Mouse (Mus musculus) myocyte (in vitro differentiated cells): ENCODE measurements around the gene Clic3. TPM values are rescaled to one million over a fixed set of nuclear protein-coding genes. Genes with fewer than 3 reads are reported as not detected.

Experiments
- H3K27me3 ChIP-seq: one replicate; pipeline ENCODE4 v1.6.1; 2011; ENCODE audit not compliant: control insufficient read depth, insufficient read depth, insufficient read length
- H3K36me3 ChIP-seq: one replicate; pipeline ENCODE4 v1.6.1; 2011; ENCODE audit not compliant: control insufficient read depth, insufficient read depth
- H3K4me2 ChIP-seq: one replicate; pipeline ENCODE4 v1.6.1; 2011; ENCODE audit warnings: low read depth, control low read depth
- H3K4me3 ChIP-seq: one replicate; pipeline ENCODE4 v1.5.1; 2011; ENCODE audit warnings: mild to moderate bottlenecking, control low read depth, moderate library complexity
- H3K79me2 ChIP-seq: one replicate; pipeline ENCODE4 v1.6.1; 2011; ENCODE audit not compliant: control insufficient read depth, insufficient read depth
- H3ac ChIP-seq: one replicate; pipeline ENCODE4 v1.6.1; 2011; ENCODE audit not compliant: control insufficient read depth, insufficient read length
- CEBPB ChIP-seq: IDR thresholded peaks from 2 replicates; pipeline ENCODE4 v1.6.1; 2011; ENCODE audit warnings: mild to moderate bottlenecking, moderate library complexity; ENCODE audit not compliant: poor library complexity, insufficient read depth, severe bottlenecking
- E2F4 ChIP-seq: IDR thresholded peaks from one replicate; pipeline ENCODE4 v1.6.1; 2011; ENCODE audit warnings: mild to moderate bottlenecking, control low read depth, moderate library complexity; ENCODE audit not compliant: insufficient read depth
- MAX ChIP-seq: IDR thresholded peaks from one replicate; pipeline ENCODE4 v1.6.1; 2011; ENCODE audit warnings: low read depth, mild to moderate bottlenecking, control low read depth
- MYOD1 ChIP-seq, 3 experiments: IDR thresholded peaks; one replicate each; pipeline ENCODE4 v1.6.1; 2011; ENCODE audit warnings: control low read depth in 2 of 3, low read depth in 2 of 3, mild to moderate bottlenecking in 2 of 3, moderate library complexity in 1 of 3; ENCODE audit not compliant: insufficient read length in 2 of 3, control insufficient read depth in 1 of 3
- MYOG ChIP-seq, 3 experiments: IDR thresholded peaks; one replicate each; pipeline ENCODE4 v1.6.1; 2011; ENCODE audit warnings: control low read depth in 2 of 3, low read depth in 2 of 3, mild to moderate bottlenecking in 2 of 3; ENCODE audit not compliant: insufficient read length in 2 of 3, control insufficient read depth in 1 of 3, insufficient read depth in 1 of 3
- POLR2A ChIP-seq: IDR thresholded peaks from one replicate; pipeline ENCODE4 v1.6.1; 2011; ENCODE audit warnings: low read depth, mild to moderate bottlenecking, control low read depth, moderate library complexity; ENCODE audit not compliant: insufficient read length
- POLR2AphosphoS2 ChIP-seq: IDR thresholded peaks from one replicate; pipeline ENCODE4 v1.6.1; 2011; ENCODE audit warnings: low read depth, control low read depth; ENCODE audit not compliant: insufficient read length
- REST ChIP-seq: IDR thresholded peaks from one replicate; pipeline ENCODE4 v1.6.1; 2011; ENCODE audit warnings: mild to moderate bottlenecking, control low read depth, moderate library complexity; ENCODE audit not compliant: insufficient read depth, insufficient read length
- SRF ChIP-seq: IDR thresholded peaks from one replicate; pipeline ENCODE4 v1.6.1; 2011; ENCODE audit warnings: low read depth; ENCODE audit not compliant: control insufficient read depth, insufficient read length
- TCF12 ChIP-seq: IDR thresholded peaks from one replicate; pipeline ENCODE4 v1.6.1; 2011; ENCODE audit warnings: mild to moderate bottlenecking, control low read depth; ENCODE audit not compliant: poor library complexity, insufficient read depth, severe bottlenecking
- TCF3 ChIP-seq: IDR thresholded peaks from one replicate; pipeline ENCODE4 v1.6.1; 2011; ENCODE audit warnings: low read depth, control low read depth; ENCODE audit not compliant: insufficient read length
- USF1 ChIP-seq: IDR thresholded peaks from one replicate; pipeline ENCODE4 v1.6.1; 2011; ENCODE audit warnings: low read depth, mild to moderate bottlenecking, control low read depth, moderate library complexity
- polyA plus RNA-seq: library from polyadenylated mRNA; unstranded; fragments of >200 nt; fragmentation: generic; extraction: Trizol; gene quantifications from one replicate; pipeline ENCODE4 v1.2.1, GENCODE M21; 2012; ENCODE audit warnings: missing spikeins

Clic3 gene
- polyA plus RNA-seq, 1 experiment: 13.5 TPM

DNA sequence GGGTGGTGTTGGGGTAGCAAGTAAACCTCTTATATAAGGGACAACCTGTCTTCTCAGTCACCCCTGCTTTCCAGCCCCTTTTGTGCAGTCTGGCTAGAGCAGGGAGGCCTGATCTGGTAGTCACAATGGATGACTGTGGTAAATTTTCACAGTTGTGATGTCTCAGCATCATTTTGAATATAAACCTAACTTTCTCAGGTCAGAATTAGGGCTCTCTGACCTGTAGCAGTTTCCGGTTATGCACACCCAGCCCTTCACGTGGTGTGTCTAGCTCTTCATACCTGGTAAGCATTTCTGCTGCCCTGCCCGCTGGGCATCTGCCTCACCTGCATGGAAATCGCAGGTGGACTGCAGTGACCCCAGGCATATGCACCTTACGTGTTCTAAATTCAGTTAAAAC, 29.4 kb upstream of the Clic3 start:
- TF ChIP-seq POLR2A (no peak), USF1 (no peak), SRF (no peak), TCF12 (no peak), TCF3 (no peak), E2F4 (no peak), POLR2AphosphoS2 (no peak), REST (no peak), CEBPB (no peak)
- H3K4me3 ChIP-seq: no peak overlapping the region
- H3K36me3 ChIP-seq: no peaks in the 10 kb centered on the region
- no peak overlapping the region for H3ac ChIP-seq
- H3K4me2 ChIP-seq: no peak overlapping the region
- peaks cover 15% of the 10 kb centered on the region for H3K27me3 ChIP-seq
- no peaks in the 10 kb centered on the region for H3K79me2 ChIP-seq

DNA sequence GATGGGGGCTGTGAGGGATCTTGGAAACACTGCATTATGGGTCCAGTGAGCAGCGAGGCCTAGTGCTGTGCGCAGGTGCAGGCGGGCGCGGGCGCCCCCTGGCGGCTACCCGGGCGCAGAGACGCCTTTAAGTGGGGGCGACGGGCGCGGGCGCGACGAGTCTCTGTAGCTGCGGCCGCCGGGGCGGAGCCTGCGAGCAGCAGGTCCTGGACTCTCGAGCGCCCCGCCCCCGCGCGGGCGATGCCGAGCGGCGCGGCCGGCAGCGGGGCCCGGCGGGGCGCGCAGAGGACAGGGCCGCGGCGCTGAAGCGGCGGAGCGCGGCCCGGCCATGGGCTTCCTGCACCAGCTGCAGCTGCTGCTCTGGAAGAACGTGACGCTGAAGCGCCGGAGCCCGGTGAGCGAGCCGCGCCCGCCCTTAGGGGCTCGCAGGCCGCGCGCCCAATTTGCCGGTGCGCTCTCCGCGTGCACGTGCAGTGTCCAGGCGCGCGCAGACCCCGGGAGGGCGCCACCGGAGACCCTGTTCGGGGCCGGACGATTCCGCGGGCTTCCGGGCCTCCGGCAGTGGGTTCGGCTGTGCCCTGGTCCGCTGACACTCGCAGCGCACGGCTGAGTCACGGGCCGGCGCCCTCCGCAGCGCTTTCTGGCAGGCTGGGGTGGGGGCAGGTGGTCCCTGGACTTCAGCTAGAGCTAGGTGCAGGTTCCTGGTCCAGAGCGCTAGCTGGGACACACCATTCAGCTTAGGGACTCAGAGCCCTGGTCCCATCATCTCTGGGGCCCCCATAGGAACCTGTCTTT, 28.0 kb upstream of the Clic3 start, which contains the start of gene Abca2:
Gene Abca2 (plus strand): TSS at position 262 of the 795 bp plus-strand sequence.
- Histone ChIP-seq H3K36me3 (no peaks in the 10 kb centered on the region), H3ac (peak within 1 kb of the TSS; percentile 21), H3K4me2 (peak within 1 kb of the TSS; percentile 86), H3K79me2 (no peaks in the 10 kb centered on the region), H3K4me3 (peak within 1 kb of the TSS; percentile 10), H3K27me3 (peaks cover 15% of the 10 kb centered on the region)
- no peak for TF ChIP-seq MAX
- TF ChIP-seq REST: no peak
- TF ChIP-seq TCF12: no peak
- TF ChIP-seq POLR2AphosphoS2: peak; percentile 38
- TF ChIP-seq SRF: no peak
- no peak for TF ChIP-seq CEBPB
- TF ChIP-seq USF1: no peak
- peak; percentile 45 for TF ChIP-seq POLR2A
- no peak for TF ChIP-seq TCF3
- peak in 2 of 3 experiments; percentile 55 to 64 for TF ChIP-seq MYOD1 (IDR thresholded peaks at IDR 0.05; ENCODE audit: control insufficient read depth in 1 of 3, insufficient read length in 2 of 3, low read depth in 2 of 3)
- peak in 2 of 3 experiments; percentile 28 to 52 for TF ChIP-seq MYOG (IDR thresholded peaks at IDR 0.05; ENCODE audit: control insufficient read depth in 1 of 3, insufficient read depth in 1 of 3, insufficient read length in 2 of 3, low read depth in 2 of 3)
- TF ChIP-seq E2F4: no peak

DNA sequence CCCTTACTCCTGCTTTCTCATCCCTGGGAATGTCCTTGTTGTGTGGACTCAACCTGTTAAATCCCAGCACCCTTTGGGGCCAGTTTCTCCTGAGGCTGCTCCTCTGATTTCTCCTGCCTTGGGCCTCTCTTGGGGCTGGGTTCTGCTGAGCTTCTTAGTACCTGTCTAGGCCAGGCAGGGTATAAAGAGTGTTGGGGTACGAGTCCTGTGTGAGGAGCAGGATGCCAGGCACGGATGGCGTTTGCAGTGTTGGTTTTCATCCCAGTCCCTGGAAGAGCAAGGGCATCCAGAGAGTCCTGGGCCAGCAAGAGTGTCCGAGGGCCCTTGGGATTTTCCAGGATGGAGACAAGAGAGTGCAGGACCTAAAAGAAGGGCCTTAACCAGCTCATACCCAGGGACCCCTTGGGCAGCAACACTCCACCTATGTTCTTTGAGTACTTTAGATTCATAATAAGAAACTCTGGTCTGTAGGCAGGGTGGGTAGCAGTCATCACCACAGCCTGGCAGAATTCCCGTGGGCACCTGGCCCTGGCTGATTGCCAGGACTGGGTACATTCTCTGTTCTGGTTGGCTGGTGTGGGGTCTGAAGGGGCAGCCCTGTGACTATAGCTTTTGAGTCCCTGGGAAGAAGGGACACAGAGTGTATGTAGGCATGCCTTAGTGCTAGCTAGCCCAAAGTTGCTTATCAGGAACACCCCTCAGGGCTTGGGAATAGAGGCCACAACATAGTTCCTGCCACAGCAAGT, 27.0 kb upstream of the Clic3 start:
- H3K4me2 ChIP-seq: peak overlapping the region; percentile 86
- H3ac ChIP-seq: peak overlapping the region; percentile 21
- peaks cover 15% of the 10 kb centered on the region for H3K27me3 ChIP-seq
- H3K79me2 ChIP-seq: no peaks in the 10 kb centered on the region
- H3K4me3 ChIP-seq: peak overlapping the region; percentile 10
- no peaks in the 10 kb centered on the region for H3K36me3 ChIP-seq
- TF ChIP-seq E2F4: no peak
- no peak for TF ChIP-seq POLR2AphosphoS2
- no peak for TF ChIP-seq REST
- TF ChIP-seq POLR2A: no peak
- TF ChIP-seq SRF: no peak
- no peak for TF ChIP-seq MAX
- TF ChIP-seq TCF12: no peak
- TF ChIP-seq TCF3: no peak
- TF ChIP-seq CEBPB: no peak
- TF ChIP-seq USF1: no peak
- TF ChIP-seq MYOD1 (IDR thresholded peaks at IDR 0.05; ENCODE audit: control insufficient read depth in 1 of 3, insufficient read length in 2 of 3, low read depth in 2 of 3): no peak

DNA sequence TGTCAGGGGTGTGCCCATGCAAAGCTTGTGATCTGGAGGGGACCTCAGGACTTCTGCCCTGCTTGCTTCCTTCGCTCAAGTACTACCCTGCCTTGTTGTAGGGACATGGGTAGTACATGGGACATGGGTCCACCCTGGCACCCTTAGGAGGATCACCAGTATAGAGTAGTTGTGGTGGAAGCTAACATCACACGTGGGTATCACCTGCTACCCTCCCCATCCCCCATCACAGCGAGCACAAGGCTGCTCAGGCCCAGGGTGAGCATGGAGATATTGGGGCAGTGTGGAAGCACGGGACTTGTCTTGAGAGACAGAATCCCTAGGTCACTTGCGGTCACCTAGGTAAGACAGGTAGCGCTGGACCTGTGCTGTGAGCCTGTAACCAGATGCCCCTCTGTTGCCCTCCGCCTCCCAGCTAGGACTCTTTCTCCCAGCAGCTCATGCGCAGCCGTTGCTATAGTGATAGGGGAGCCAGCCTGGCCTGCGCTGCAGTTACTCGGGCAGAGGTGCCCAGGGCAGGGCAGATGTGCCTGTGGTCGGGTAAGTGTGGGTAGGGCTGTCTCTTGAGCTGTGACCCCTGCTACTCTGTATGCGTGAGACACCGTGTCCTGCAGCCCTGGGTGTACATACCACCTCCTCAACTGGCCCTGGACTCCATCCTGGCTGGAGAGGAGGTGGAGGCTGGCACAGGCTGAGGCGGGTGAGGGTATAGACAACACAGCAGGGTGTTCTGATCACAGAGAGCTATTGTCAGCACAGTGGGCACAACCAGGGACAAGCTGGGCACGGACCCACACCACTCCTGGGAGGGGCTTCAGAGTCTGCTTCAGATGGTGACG, 26.0 kb upstream of the Clic3 start:
- no peak overlapping the region for H3K4me2 ChIP-seq
- H3K79me2 ChIP-seq: no peaks in the 10 kb centered on the region
- no peak for TF ChIP-seq TCF12
- TF ChIP-seq SRF: no peak
- no peak for TF ChIP-seq TCF3
- no peak for TF ChIP-seq REST
- no peaks in the 10 kb centered on the region for H3K36me3 ChIP-seq
- peaks cover 5% of the 10 kb centered on the region for H3K27me3 ChIP-seq
- H3K4me3 ChIP-seq: no peak overlapping the region
- no peak overlapping the region for H3ac ChIP-seq
